Mouse (Mus musculus): ENCODE results near the gene Ndufs2. TPM values are rescaled to one million over a fixed set of nuclear protein-coding genes. Genes with fewer than 3 reads are reported as not detected.

The Ndufs2 gene
- polyA plus RNA-seq, 1 experiment from 2014 or later, result 424 TPM

- no peaks in the 10 kb centered on the region for H3K27me3 ChIP-seq (replicated peaks)
- H3K9me3 ChIP-seq, result no peaks in the 10 kb centered on the region
- peaks cover 9% of the 10 kb centered on the region for H3K36me3 ChIP-seq
- H3K27ac ChIP-seq (replicated peaks), result no peak within 1 kb of the TSS
- H3K4me2 ChIP-seq, result no peak within 1 kb of the TSS
- WGBS, result 67% methylated on average over 5 of the region's 5 CpGs
- no peak within 1 kb of the TSS for H3K4me3 ChIP-seq
- ATAC-seq (ENCODE audit: extremely low read depth, insufficient number of reproducible peaks, low FRiP score, low TSS enrichment), result no peak
- H3K9ac ChIP-seq, result no peak within 1 kb of the TSS
- peaks cover 23% of the 10 kb centered on the region for H3K4me1 ChIP-seq
These were observed 26.3 kb downstream of the Ndufs2 start, which contains the start of gene Apoa2 for GRCm38 (mm10) chr1:171224857-171225256. TSS of gene Apoa2 (plus strand) at chr1:171225054.

- no peak for ATAC-seq (ENCODE audit: extremely low read depth, insufficient number of reproducible peaks, low FRiP score, low TSS enrichment)
- WGBS, result 58% methylated on average over 2 of the region's 2 CpGs
- Histone ChIP-seq H3K9me3 (no peaks in the 10 kb centered on the region), H3K27me3 (replicated peaks) (no peaks in the 10 kb centered on the region), H3K27ac (replicated peaks) (no peak overlapping the region), H3K4me1 (peaks cover 23% of the 10 kb centered on the region), H3K36me3 (peaks cover 19% of the 10 kb centered on the region), H3K9ac (no peak overlapping the region), H3K4me3 (no peak overlapping the region), H3K4me2 (no peak overlapping the region)
These were observed 27.4 kb downstream of the Ndufs2 start for GRCm38 (mm10) chr1:171223796-171224195.

DNA sequence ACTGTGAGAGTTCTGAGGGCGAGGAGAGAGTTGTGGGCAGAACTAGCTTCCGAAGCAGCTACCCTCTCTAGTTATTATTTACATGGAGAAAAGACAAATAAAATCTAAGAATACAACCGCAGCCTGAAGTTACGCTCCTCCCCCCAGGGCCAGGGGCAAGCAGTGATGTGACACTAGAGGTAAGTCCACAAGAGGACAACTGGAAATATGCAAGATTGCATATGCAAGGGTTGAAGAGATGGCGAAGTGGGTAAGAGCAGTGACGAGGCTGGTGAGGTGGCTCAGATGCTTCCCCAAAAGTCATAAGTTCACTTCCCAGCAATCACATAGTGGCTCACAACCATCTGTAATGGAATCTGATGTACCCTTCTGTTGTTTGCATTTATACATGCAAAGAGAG, 28.0 kb downstream of the Ndufs2 start:
- peak overlapping the region; percentile 76 for H3K4me3 ChIP-seq
- peaks cover 25% of the 10 kb centered on the region for H3K36me3 ChIP-seq
- H3K27me3 ChIP-seq (replicated peaks), result no peaks in the 10 kb centered on the region
- peak overlapping the region; percentile 94 for H3K4me2 ChIP-seq
- H3K9me3 ChIP-seq, result no peaks in the 10 kb centered on the region
- peaks cover 23% of the 10 kb centered on the region for H3K4me1 ChIP-seq
- H3K9ac ChIP-seq, result peak overlapping the region; percentile 77
- no peak for ATAC-seq (ENCODE audit: extremely low read depth, insufficient number of reproducible peaks, low FRiP score, low TSS enrichment)
- 78% methylated on average over 6 of the region's 6 CpGs for WGBS
- peak overlapping the region; percentile 92 for H3K27ac ChIP-seq (replicated peaks)

DNA sequence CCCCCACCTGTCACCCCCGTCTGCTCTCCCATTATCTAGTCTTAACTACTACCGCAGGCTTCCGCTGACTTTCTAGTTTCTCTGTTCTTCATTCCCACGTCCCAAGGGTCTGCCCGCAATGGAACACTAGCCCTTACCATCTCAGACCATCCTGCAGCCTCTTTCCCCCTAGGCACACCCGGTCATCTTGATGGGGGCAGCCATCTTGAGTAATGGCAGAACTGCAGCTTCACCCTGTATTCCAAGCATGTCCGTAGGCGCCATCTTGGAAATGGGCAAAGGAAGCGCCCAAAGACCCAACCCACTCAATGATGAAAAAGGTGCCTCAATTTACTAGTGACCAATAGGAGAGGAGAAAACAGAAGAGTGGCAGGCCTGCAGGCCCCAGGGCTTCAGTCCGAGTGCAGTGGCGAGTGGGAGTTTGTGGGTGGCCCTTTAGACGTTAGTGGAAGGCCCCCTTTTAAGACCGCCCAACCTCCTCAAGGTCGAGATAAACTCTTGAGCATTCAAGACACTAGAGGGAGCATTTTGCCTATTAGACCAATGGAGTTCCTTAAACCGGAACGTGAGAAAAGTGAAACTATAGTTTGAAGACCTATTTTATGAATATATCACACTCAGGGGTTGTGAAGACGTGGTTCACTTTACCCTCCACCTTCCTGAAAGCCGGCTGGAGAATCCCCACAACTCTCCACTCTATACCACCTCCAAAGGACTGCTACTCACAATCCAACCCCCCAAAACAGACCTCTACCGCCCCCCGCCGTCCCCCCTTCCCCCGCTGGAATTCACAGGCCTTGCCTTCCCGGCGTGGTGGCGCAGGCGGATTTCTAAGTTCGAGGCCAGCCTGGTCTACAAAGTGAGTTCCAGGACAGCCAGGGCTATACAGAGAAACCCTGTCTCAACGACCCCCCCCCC, 28.7 kb downstream of the Ndufs2 start, which contains the start of gene Tomm40l:
Gene Tomm40l (minus strand): TSS at position 277 of the 918 bp plus-strand sequence.
- peak within 1 kb of the TSS; percentile 89 for H3K9ac ChIP-seq
- peak within 1 kb of the TSS; percentile 92 for H3K27ac ChIP-seq (replicated peaks)
- H3K9me3 ChIP-seq, result no peaks in the 10 kb centered on the region
- peaks cover 32% of the 10 kb centered on the region for H3K36me3 ChIP-seq
- peaks cover 23% of the 10 kb centered on the region for H3K4me1 ChIP-seq
- peak within 1 kb of the TSS; percentile 94 for H3K4me2 ChIP-seq
- H3K4me3 ChIP-seq, result peak within 1 kb of the TSS; percentile 76
- 1% methylated on average over 28 of the region's 28 CpGs for WGBS
- H3K27me3 ChIP-seq (replicated peaks), result no peaks in the 10 kb centered on the region
- peak; percentile 92 for ATAC-seq (ENCODE audit: extremely low read depth, insufficient number of reproducible peaks, low FRiP score, low TSS enrichment)

GRCm38 (mm10) chr1:171221281-171222193, 29.7 kb downstream of the Ndufs2 start:
- ATAC-seq (ENCODE audit: extremely low read depth, insufficient number of reproducible peaks, low FRiP score, low TSS enrichment), result no peak
- Histone ChIP-seq H3K4me1 (peaks cover 23% of the 10 kb centered on the region), H3K4me3 (peak overlapping the region; percentile 76), H3K36me3 (peaks cover 34% of the 10 kb centered on the region), H3K9me3 (no peaks in the 10 kb centered on the region), H3K27ac (replicated peaks) (peak overlapping the region; percentile 69), H3K4me2 (peak overlapping the region; percentile 94), H3K9ac (peak overlapping the region; percentile 89), H3K27me3 (replicated peaks) (no peaks in the 10 kb centered on the region)
- WGBS, result 5% methylated on average over 22 of the region's 22 CpGs

DNA sequence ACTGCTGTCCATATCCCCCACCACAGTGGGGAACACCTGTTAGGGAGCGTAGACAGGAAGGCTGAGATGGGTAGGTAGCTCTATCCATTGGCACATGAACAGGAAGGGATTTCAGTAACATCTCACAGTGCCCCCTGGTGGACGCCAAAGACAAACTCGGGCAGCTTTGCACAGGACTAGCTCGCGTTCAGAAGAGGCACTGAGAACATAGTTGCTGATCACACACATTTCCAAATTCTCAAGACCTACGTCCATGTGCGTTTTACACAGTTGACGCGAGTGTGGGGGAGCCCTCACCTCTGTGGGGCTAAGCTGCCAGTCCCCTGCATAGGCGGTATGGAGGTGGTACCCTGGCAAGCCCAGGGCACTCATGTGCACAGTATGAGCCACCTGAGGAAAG, 30.3 kb downstream of the Ndufs2 start:
- Histone ChIP-seq H3K36me3 (peaks cover 34% of the 10 kb centered on the region), H3K27me3 (replicated peaks) (no peaks in the 10 kb centered on the region), H3K4me2 (peak overlapping the region; percentile 94), H3K4me1 (peaks cover 27% of the 10 kb centered on the region), H3K4me3 (peak overlapping the region; percentile 76), H3K9me3 (no peaks in the 10 kb centered on the region), H3K27ac (replicated peaks) (no peak overlapping the region), H3K9ac (peak overlapping the region; percentile 89)
- no peak for ATAC-seq (ENCODE audit: extremely low read depth, insufficient number of reproducible peaks, low FRiP score, low TSS enrichment)
- WGBS, result 8% methylated on average over 10 of the region's 10 CpGs

DNA sequence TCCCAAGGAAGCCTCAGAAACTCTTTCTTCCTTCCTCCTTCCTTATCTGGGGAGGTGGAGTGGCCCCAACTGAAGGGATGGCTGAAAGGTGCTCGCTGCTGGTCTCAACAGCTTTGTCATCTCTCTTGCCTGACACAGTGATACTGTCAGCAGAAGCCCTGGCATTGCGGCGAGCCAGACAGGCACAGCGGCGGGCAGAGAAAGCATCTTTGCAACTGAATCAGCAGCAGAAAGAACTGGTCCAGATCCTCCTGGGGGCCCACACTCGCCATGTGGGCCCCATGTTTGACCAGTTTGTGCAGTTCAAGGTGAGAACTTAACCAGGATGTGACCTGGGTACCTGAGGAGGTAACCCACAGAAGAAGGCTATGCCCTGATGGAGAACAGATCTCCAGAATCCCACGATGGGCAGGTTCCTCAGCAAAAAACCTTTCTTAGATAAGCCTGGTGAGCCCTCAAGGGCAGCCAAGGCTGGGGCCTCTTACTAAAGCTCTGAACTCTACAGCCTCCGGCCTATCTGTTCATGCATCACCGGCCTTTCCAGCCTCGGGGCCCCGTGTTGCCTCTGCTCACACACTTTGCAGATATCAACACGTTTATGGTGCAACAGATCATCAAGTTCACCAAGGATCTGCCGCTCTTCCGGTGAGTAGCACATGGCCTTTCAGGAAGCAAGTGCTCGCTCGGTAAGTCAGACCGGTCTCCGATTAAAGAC, 34.8 kb downstream of the Ndufs2 start:
- Histone ChIP-seq H3K27me3 (replicated peaks) (0 out of 2 replicates have a peak, but pooled peaks cover 4% of the 10 kb centered on the region), H3K27ac (replicated peaks) (no peak overlapping the region), H3K36me3 (peaks cover 34% of the 10 kb centered on the region), H3K9me3 (no peaks in the 10 kb centered on the region), H3K4me3 (no peak overlapping the region), H3K4me2 (no peak overlapping the region), H3K9ac (no peak overlapping the region), H3K4me1 (peaks cover 12% of the 10 kb centered on the region)
- ATAC-seq (ENCODE audit: extremely low read depth, insufficient number of reproducible peaks, low FRiP score, low TSS enrichment), result no peak
- 67% methylated on average over 18 of the region's 18 CpGs for WGBS

DNA sequence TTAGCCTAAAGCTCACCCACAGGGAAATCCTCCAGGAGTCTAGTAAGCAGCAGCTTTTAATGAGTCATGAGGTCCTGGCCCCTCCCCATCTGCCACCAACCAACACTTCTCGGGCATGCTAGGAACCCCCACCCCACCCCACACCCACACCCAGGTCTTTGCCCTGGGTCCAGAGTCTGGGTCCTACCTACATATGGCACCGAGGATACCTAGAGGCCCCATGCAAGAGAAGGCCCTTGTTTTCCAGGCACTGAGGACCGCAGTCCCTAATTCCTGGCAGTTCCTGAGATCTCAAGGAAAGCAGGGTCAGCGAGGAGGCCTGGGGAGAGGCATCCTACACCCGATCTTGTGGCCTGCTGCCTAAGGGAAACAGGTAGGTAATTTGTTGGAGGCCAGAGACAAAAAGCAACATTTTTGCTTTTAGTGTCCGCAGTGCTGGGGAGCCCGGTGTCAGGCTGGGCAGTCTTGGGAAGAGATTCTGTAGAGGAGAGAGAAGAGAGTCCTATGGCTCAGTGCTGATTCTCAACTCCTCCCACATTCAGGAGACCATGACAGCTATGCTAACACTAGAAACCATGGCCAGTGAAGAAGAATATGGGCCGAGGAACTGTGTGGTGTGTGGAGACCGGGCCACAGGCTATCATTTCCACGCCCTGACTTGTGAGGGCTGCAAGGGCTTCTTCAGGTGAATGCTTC, 37.2 kb downstream of the Ndufs2 start, which contains the start of gene Nr1i3:
Gene Nr1i3 (plus strand): TSS at position 170 of the 696 bp plus-strand sequence.
- no peak within 1 kb of the TSS for H3K4me2 ChIP-seq
- peaks cover 12% of the 10 kb centered on the region; the same call in 1 of the 2 replicates for H3K4me1 ChIP-seq
- H3K9me3 ChIP-seq, result no peaks in the 10 kb centered on the region
- H3K36me3 ChIP-seq, result peaks cover 16% of the 10 kb centered on the region
- no peak within 1 kb of the TSS for H3K27ac ChIP-seq (replicated peaks)
- no peak for ATAC-seq (ENCODE audit: extremely low read depth, insufficient number of reproducible peaks, low FRiP score, low TSS enrichment)
- H3K27me3 ChIP-seq (replicated peaks), result 0 out of 2 replicates have a peak, but pooled peaks cover 4% of the 10 kb centered on the region
- no peak within 1 kb of the TSS for H3K4me3 ChIP-seq
- H3K9ac ChIP-seq, result no peak within 1 kb of the TSS
- 61% methylated on average over 10 of the region's 10 CpGs for WGBS

GRCm38 (mm10) chr1:171212854-171213253, 38.3 kb downstream of the Ndufs2 start:
- H3K9ac ChIP-seq, result no peak overlapping the region
- H3K4me3 ChIP-seq, result no peak overlapping the region
- H3K36me3 ChIP-seq, result peaks cover 5% of the 10 kb centered on the region; the same call in 1 of the 2 replicates
- H3K9me3 ChIP-seq, result no peaks in the 10 kb centered on the region
- 0 out of 2 replicates have a peak, but pooled peaks cover 4% of the 10 kb centered on the region for H3K27me3 ChIP-seq (replicated peaks)
- no peak overlapping the region for H3K27ac ChIP-seq (replicated peaks)
- no peak overlapping the region for H3K4me2 ChIP-seq
- peaks cover 12% of the 10 kb centered on the region; the same call in 1 of the 2 replicates for H3K4me1 ChIP-seq
- ATAC-seq (ENCODE audit: extremely low read depth, insufficient number of reproducible peaks, low FRiP score, low TSS enrichment), result no peak
- WGBS, result 50% methylated on average over 3 of the region's 3 CpGs

DNA sequence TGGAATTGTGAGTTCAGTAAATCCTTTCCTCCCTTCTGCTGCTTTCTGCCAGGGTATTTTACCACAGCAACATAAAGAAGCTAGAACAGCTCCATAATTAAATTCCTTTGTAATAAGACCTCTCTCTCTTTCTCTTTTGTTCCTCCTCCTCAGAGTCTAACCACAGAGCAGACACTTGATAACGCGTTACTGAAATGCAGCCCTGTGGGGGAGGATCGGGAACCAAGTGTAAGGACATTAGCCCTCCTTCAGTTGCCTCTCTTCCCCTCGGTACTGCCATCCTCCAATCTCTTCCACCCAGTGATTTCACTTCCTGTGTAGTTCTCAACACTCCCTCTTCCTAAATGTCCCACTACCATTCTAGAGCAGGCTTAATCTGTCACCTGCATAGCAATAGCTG, 41.8 kb downstream of the Ndufs2 start:
- no peak for ATAC-seq (ENCODE audit: extremely low read depth, insufficient number of reproducible peaks, low FRiP score, low TSS enrichment)
- Histone ChIP-seq H3K4me2 (peak overlapping the region; percentile 7; the same call in 1 of the 2 replicates), H3K9ac (no peak overlapping the region)

More for the DNA sequence above, 41.8 kb downstream of the Ndufs2 start:
- Histone ChIP-seq H3K36me3 (no peaks in the 10 kb centered on the region), H3K9me3 (no peaks in the 10 kb centered on the region), H3K27ac (replicated peaks) (no peak overlapping the region), H3K4me1 (peaks cover 8% of the 10 kb centered on the region; the same call in 1 of the 2 replicates), H3K27me3 (replicated peaks) (peaks cover 4% of the 10 kb centered on the region; the same call in 1 of the 2 replicates), H3K4me3 (no peak overlapping the region)
- WGBS, result 9% methylated on average over 4 of the region's 4 CpGs
